Mouse (Mus musculus): Measurements from ENCODE around the gene Tmc3. TPM values are rescaled to one million over a fixed set of nuclear protein-coding genes. Genes with fewer than 3 reads are reported as not detected.

Gene Tmc3
- polyA plus RNA-seq, 2 experiments = 0.96 to 1.5 TPM

GRCm38 (mm10) chr7:83654938-83655630 is 70.4 kb downstream of the Tmc3 start:
- Histone ChIP-seq H3K4me3 (replicated peaks; ENCODE audit: low read length) (no peak overlapping the region), H3K9ac (ENCODE audit: low read depth, low read length, severe bottlenecking) (no peak overlapping the region), H3K9me3 (ENCODE audit: control insufficient read depth, low read length) (no peaks in the 10 kb centered on the region), H3K4me2 (replicated peaks; ENCODE audit: low read depth, low read length, severe bottlenecking) (no peak overlapping the region), H3K27ac (replicated peaks; ENCODE audit: low read depth, low read length) (0 out of 2 replicates have a peak overlapping the region, but pooled peaks have one; percentile 28), H3K4me1 (ENCODE audit: control insufficient read depth, insufficient read depth, low read length) (no peaks in the 10 kb centered on the region), H3K36me3 (ENCODE audit: control insufficient read depth, insufficient read depth, low read length) (no peaks in the 10 kb centered on the region), H3K27me3 (ENCODE audit: control insufficient read depth, insufficient read depth, low read length) (no peaks in the 10 kb centered on the region)
- DNase-seq (ENCODE audit: low spot score) = no peak
- TF ChIP-seq POLR2A (IDR thresholded peaks at IDR 0.05; ENCODE audit: borderline replicate concordance, extremely low read depth, insufficient read depth, insufficient read length) = no peak
- no peak for ATAC-seq (ENCODE audit: low FRiP score, low read depth)
- WGBS = 54% methylated on average over 5 of the region's 5 CpGs

- Histone ChIP-seq H3K27me3 (ENCODE audit: control insufficient read depth, insufficient read depth, low read length) (no peaks in the 10 kb centered on the region), H3K4me3 (replicated peaks; ENCODE audit: low read length) (no peak overlapping the region), H3K4me1 (ENCODE audit: control insufficient read depth, insufficient read depth, low read length) (no peaks in the 10 kb centered on the region), H3K9ac (ENCODE audit: low read depth, low read length, severe bottlenecking) (no peak overlapping the region), H3K9me3 (ENCODE audit: control insufficient read depth, low read length) (no peaks in the 10 kb centered on the region), H3K27ac (replicated peaks; ENCODE audit: low read depth, low read length) (no peak overlapping the region), H3K36me3 (ENCODE audit: control insufficient read depth, insufficient read depth, low read length) (no peaks in the 10 kb centered on the region), H3K4me2 (replicated peaks; ENCODE audit: low read depth, low read length, severe bottlenecking) (no peak overlapping the region)
- no peak for TF ChIP-seq POLR2A (IDR thresholded peaks at IDR 0.05; ENCODE audit: borderline replicate concordance, extremely low read depth, insufficient read depth, insufficient read length)
- whole genome bisulfite sequencing = 92% methylated on average over 1 of the region's 1 CpGs
- DNase-seq (ENCODE audit: low spot score) (no peak), ATAC-seq (ENCODE audit: low FRiP score, low read depth) (no peak)
These were observed 74.0 kb downstream of the Tmc3 start for GRCm38 (mm10) chr7:83658716-83659115.

GRCm38 (mm10) chr7:83659159-83660065 is 74.7 kb downstream of the Tmc3 start:
- WGBS = 82% methylated on average over 9 of the region's 9 CpGs
- Histone ChIP-seq H3K9me3 (ENCODE audit: control insufficient read depth, low read length) (no peaks in the 10 kb centered on the region), H3K27ac (replicated peaks; ENCODE audit: low read depth, low read length) (no peak overlapping the region), H3K27me3 (ENCODE audit: control insufficient read depth, insufficient read depth, low read length) (no peaks in the 10 kb centered on the region), H3K36me3 (ENCODE audit: control insufficient read depth, insufficient read depth, low read length) (no peaks in the 10 kb centered on the region), H3K9ac (ENCODE audit: low read depth, low read length, severe bottlenecking) (no peak overlapping the region), H3K4me1 (ENCODE audit: control insufficient read depth, insufficient read depth, low read length) (no peaks in the 10 kb centered on the region), H3K4me2 (replicated peaks; ENCODE audit: low read depth, low read length, severe bottlenecking) (no peak overlapping the region), H3K4me3 (replicated peaks; ENCODE audit: low read length) (no peak overlapping the region)
- no peak for TF ChIP-seq POLR2A (IDR thresholded peaks at IDR 0.05; ENCODE audit: borderline replicate concordance, extremely low read depth, insufficient read depth, insufficient read length)
- DNase-seq (ENCODE audit: low spot score) (peak; percentile 18), ATAC-seq (ENCODE audit: low FRiP score, low read depth) (no peak)

DNA sequence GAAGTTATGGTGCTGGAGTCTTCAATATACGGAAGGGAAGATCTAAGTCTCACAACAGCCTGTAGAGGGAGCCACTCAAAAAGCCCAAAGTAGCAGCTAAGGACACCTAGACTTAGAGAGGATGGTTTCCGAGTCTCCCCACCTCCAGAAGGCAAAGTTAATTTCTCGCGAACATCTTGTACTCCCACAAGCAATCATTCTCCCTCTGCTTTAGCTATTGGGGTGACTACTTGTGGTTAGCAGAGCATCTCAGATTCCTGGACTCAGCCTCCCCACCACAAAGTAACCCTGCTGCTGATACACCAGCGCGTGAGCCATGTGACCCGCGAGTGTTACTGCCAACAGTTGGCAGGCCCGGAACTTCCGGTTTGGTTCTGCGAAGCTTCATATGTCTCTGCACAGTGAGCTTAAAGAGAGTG is 75.6 kb downstream of the Tmc3 start:
- Histone ChIP-seq H3K9me3 (ENCODE audit: control insufficient read depth, low read length) (no peaks in the 10 kb centered on the region), H3K27ac (replicated peaks; ENCODE audit: low read depth, low read length) (no peak overlapping the region), H3K4me2 (replicated peaks; ENCODE audit: low read depth, low read length, severe bottlenecking) (no peak overlapping the region), H3K36me3 (ENCODE audit: control insufficient read depth, insufficient read depth, low read length) (no peaks in the 10 kb centered on the region), H3K4me3 (replicated peaks; ENCODE audit: low read length) (no peak overlapping the region), H3K4me1 (ENCODE audit: control insufficient read depth, insufficient read depth, low read length) (no peaks in the 10 kb centered on the region), H3K27me3 (ENCODE audit: control insufficient read depth, insufficient read depth, low read length) (no peaks in the 10 kb centered on the region), H3K9ac (ENCODE audit: low read depth, low read length, severe bottlenecking) (no peak overlapping the region)
- WGBS = 88% methylated on average over 11 of the region's 11 CpGs
- ATAC-seq (ENCODE audit: low FRiP score, low read depth) = no peak
- no peak for TF ChIP-seq POLR2A (IDR thresholded peaks at IDR 0.05; ENCODE audit: borderline replicate concordance, extremely low read depth, insufficient read depth, insufficient read length)
- DNase-seq (ENCODE audit: low spot score) = no peak

DNA sequence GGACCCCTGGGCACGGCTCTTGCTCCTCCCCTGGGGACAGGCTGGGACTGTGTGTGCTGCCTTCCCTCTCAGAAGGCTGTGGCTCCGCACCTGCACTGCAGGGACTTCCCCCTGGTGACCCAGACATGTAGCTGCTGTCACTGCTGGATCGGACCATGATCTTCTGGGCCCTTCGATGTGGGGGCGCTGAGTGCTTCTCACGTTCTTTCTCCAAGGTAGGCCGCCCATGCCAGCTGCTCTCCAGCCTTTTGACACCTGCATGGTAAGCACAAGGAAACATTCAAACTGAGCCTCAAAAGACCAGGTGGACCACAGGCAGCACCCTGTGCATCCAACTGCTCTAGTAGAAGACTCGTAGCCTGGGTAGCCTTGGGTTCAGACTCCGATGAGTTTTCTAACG is 76.3 kb downstream of the Tmc3 start:
- Histone ChIP-seq H3K27me3 (ENCODE audit: control insufficient read depth, insufficient read depth, low read length) (no peaks in the 10 kb centered on the region), H3K4me1 (ENCODE audit: control insufficient read depth, insufficient read depth, low read length) (no peaks in the 10 kb centered on the region), H3K4me3 (replicated peaks; ENCODE audit: low read length) (no peak overlapping the region), H3K9me3 (ENCODE audit: control insufficient read depth, low read length) (no peaks in the 10 kb centered on the region), H3K36me3 (ENCODE audit: control insufficient read depth, insufficient read depth, low read length) (no peaks in the 10 kb centered on the region), H3K9ac (ENCODE audit: low read depth, low read length, severe bottlenecking) (no peak overlapping the region), H3K4me2 (replicated peaks; ENCODE audit: low read depth, low read length, severe bottlenecking) (no peak overlapping the region), H3K27ac (replicated peaks; ENCODE audit: low read depth, low read length) (no peak overlapping the region)
- WGBS = 86% methylated on average over 10 of the region's 10 CpGs
- no peak for TF ChIP-seq POLR2A (IDR thresholded peaks at IDR 0.05; ENCODE audit: borderline replicate concordance, extremely low read depth, insufficient read depth, insufficient read length)
- DNase-seq (ENCODE audit: low spot score) (no peak), ATAC-seq (ENCODE audit: low FRiP score, low read depth) (no peak)

Data from limb, embryonic 14.5 days (tissue).